ENCODE assay signal across 14 mouse cellular contexts in the genomic region with DNA sequence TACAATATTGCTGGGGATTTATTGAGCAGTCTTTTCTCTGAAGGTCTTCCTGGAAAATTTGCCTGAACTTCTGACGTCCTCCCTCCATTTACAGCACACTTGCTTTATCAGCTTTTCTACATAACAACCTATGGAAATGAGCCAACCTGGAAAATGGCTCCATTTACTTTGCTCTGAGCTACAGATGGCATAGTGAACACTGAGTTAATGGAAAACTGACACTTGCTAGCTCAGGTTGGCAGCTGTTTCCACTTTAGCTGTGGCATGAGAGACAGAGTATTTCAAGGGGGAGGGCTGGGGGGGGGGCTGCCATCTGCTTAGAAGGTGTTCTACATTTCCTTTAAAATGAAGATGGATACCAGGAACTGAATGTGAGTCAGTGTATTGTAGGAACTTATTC.
DNase-seq lines count a peak whose midpoint lies in the region; ATAC-seq and TF ChIP-seq lines count a peak whose summit lies in the region.
"Had no signal": no experiment of that assay in that cellular context is flagged by ENCODE, and none has a peak within 500 bp of the region (broad histone marks: within the 10 kb centered on the region; RNA-seq: fewer than 3 reads in every experiment).

No protein-coding gene starts in this region.

- ATAC-seq in hindbrain, embryonic 12.5 days (ENCODE audit: low FRiP score), result no peak
- ATAC-seq in midbrain, postnatal 0 days (ENCODE audit: low FRiP score), result no peak
- ATAC-seq in midbrain, embryonic 15.5 days (replicated peaks), result no peak
- ATAC-seq in neural tube, embryonic 15.5 days (ENCODE audit: low FRiP score), result peak; percentile 63

- WGBS in hindbrain, embryonic 10.5 days, result 76% methylated on average over 1 of the region's 1 CpGs
- 56% methylated on average over 1 of the region's 1 CpGs for WGBS in hindbrain, embryonic 12.5 days
- WGBS in midbrain, postnatal 0 days, result 60% methylated on average over 1 of the region's 1 CpGs
- 61% methylated on average over 1 of the region's 1 CpGs for WGBS in midbrain, embryonic 15.5 days
- 55% methylated on average over 1 of the region's 1 CpGs for WGBS in neural tube, embryonic 15.5 days

- H3K36me3 ChIP-seq in hindbrain, embryonic 10.5 days, result no peaks in the 10 kb centered on the region
- no peaks in the 10 kb centered on the region for H3K36me3 ChIP-seq in hindbrain, embryonic 12.5 days
- H3K36me3 ChIP-seq in midbrain, postnatal 0 days (ENCODE audit: insufficient read depth, low read length), result no peaks in the 10 kb centered on the region
- no peaks in the 10 kb centered on the region for H3K36me3 ChIP-seq in midbrain, embryonic 15.5 days (replicated peaks)
- no peaks in the 10 kb centered on the region for H3K36me3 ChIP-seq in neural tube, embryonic 15.5 days
- H3K36me3 ChIP-seq: heart, embryonic 10.5 days; liver, embryonic 15.5 days; neural tube, embryonic 12.5 days had no signal

- TF ChIP-seq CTCF in midbrain, postnatal 0 days (IDR thresholded peaks at IDR 0.05), result no peak

- H3K4me3 ChIP-seq in hindbrain, embryonic 10.5 days, result no peak overlapping the region
- no peak overlapping the region for H3K4me3 ChIP-seq in hindbrain, embryonic 12.5 days
- H3K4me3 ChIP-seq in midbrain, postnatal 0 days (ENCODE audit: low read depth, low read length), result no peak overlapping the region
- no peak overlapping the region for H3K4me3 ChIP-seq in midbrain, embryonic 15.5 days
- H3K4me3 ChIP-seq in neural tube, embryonic 15.5 days (replicated peaks), result no peak overlapping the region
- H3K4me3 ChIP-seq: heart, embryonic 10.5 days; liver, embryonic 15.5 days; neural tube, embryonic 12.5 days had no signal

- H3K9me3 ChIP-seq in hindbrain, embryonic 10.5 days, result no peaks in the 10 kb centered on the region
- no peaks in the 10 kb centered on the region for H3K9me3 ChIP-seq in hindbrain, embryonic 12.5 days (replicated peaks)
- no peaks in the 10 kb centered on the region for H3K9me3 ChIP-seq in midbrain, postnatal 0 days (ENCODE audit: low read length)
- no peaks in the 10 kb centered on the region for H3K9me3 ChIP-seq in midbrain, embryonic 15.5 days
- no peaks in the 10 kb centered on the region for H3K9me3 ChIP-seq in neural tube, embryonic 15.5 days (replicated peaks)
- H3K9me3 ChIP-seq: heart, embryonic 10.5 days; liver, embryonic 15.5 days; neural tube, embryonic 12.5 days had no signal

- H3K9ac ChIP-seq in hindbrain, embryonic 12.5 days, result no peak overlapping the region
- no peak overlapping the region for H3K9ac ChIP-seq in midbrain, postnatal 0 days (replicated peaks; ENCODE audit: low read length, poor library complexity, severe bottlenecking)
- H3K9ac ChIP-seq in midbrain, embryonic 15.5 days, result no peak overlapping the region
- H3K9ac ChIP-seq in neural tube, embryonic 15.5 days (replicated peaks), result no peak overlapping the region
- H3K9ac ChIP-seq: liver, embryonic 15.5 days; neural tube, embryonic 12.5 days had no signal

- H3K27me3 ChIP-seq in hindbrain, embryonic 10.5 days (ENCODE audit: insufficient read depth, poor library complexity, severe bottlenecking), result no peaks in the 10 kb centered on the region
- H3K27me3 ChIP-seq in hindbrain, embryonic 12.5 days, result no peaks in the 10 kb centered on the region
- no peaks in the 10 kb centered on the region for H3K27me3 ChIP-seq in midbrain, postnatal 0 days (ENCODE audit: insufficient read depth, low read length)
- no peaks in the 10 kb centered on the region for H3K27me3 ChIP-seq in midbrain, embryonic 15.5 days (replicated peaks)
- no peaks in the 10 kb centered on the region for H3K27me3 ChIP-seq in neural tube, embryonic 15.5 days (replicated peaks)
- H3K27me3 ChIP-seq: liver, embryonic 15.5 days; neural tube, embryonic 12.5 days had no signal

- no peak overlapping the region for H3K27ac ChIP-seq in hindbrain, embryonic 10.5 days
- H3K27ac ChIP-seq in hindbrain, embryonic 12.5 days, result no peak overlapping the region
- H3K27ac ChIP-seq in midbrain, postnatal 0 days (ENCODE audit: low read depth, low read length), result no peak overlapping the region
- H3K27ac ChIP-seq in midbrain, embryonic 15.5 days, result no peak overlapping the region
- no peak overlapping the region for H3K27ac ChIP-seq in neural tube, embryonic 15.5 days (replicated peaks)
- H3K27ac ChIP-seq: heart, embryonic 10.5 days; kidney, postnatal 0 days; liver, embryonic 15.5 days; neural tube, embryonic 12.5 days had no signal

- H3K4me2 ChIP-seq in hindbrain, embryonic 12.5 days (replicated peaks), result no peak overlapping the region
- no peak overlapping the region for H3K4me2 ChIP-seq in midbrain, postnatal 0 days (ENCODE audit: low read depth, low read length, poor library complexity, severe bottlenecking)
- no peak overlapping the region for H3K4me2 ChIP-seq in midbrain, embryonic 15.5 days
- H3K4me2 ChIP-seq in neural tube, embryonic 15.5 days, result no peak overlapping the region
- H3K4me2 ChIP-seq: liver, embryonic 15.5 days; neural tube, embryonic 12.5 days had no signal

- peak; percentile 2 for DNase-seq in hindbrain, embryonic 10.5 days (ENCODE audit: low spot score)
- peak; percentile 39 for DNase-seq in midbrain, postnatal 0 days (ENCODE audit: low spot score)
- peak; percentile 1 for DNase-seq in kidney, postnatal 14 days
- DNase-seq in heart, adult 11 months, result no peak
- no peak for DNase-seq in spleen, postnatal 4 days (ENCODE audit: low spot score in 2 of 2)
- DNase-seq: cerebellum, adult 9-10 months; right cerebral cortex, postnatal 4 days had no signal

- no peaks in the 10 kb centered on the region for H3K4me1 ChIP-seq in hindbrain, embryonic 10.5 days (replicated peaks)
- H3K4me1 ChIP-seq in hindbrain, embryonic 12.5 days, result no peaks in the 10 kb centered on the region
- no peaks in the 10 kb centered on the region for H3K4me1 ChIP-seq in midbrain, postnatal 0 days (ENCODE audit: insufficient read depth, low read length)
- no peaks in the 10 kb centered on the region for H3K4me1 ChIP-seq in midbrain, embryonic 15.5 days
- no peaks in the 10 kb centered on the region for H3K4me1 ChIP-seq in neural tube, embryonic 15.5 days
- H3K4me1 ChIP-seq: heart, embryonic 10.5 days; liver, embryonic 15.5 days; neural tube, embryonic 12.5 days had no signal

Comparison
In these comparisons a context has a peak if more than half of its experiments do, and no peak if none do; other contexts are left out.
1. DNase-seq: peak in hindbrain, embryonic 10.5 days (single experiment), midbrain, postnatal 0 days (single experiment) and kidney, postnatal 14 days (single experiment); none in heart, adult 11 months (single experiment) and spleen, postnatal 4 days (0 of 2).